Mouse (Mus musculus) hindbrain, embryonic 11.5 days (tissue): ENCODE results near the gene Camta1. TPM values are rescaled to one million over a fixed set of nuclear protein-coding genes. Genes with fewer than 3 reads are reported as not detected.
A peak's percentile ranks its signal among the peaks of the same experiment; 100 is the strongest.

Experiments used
- ATAC-seq: fragments of 200-750 bp; cut with Nextera tagmentation; 2 replicates; pipeline ENCODE4 v1.8.0; 2017; ENCODE audit warnings: mild to moderate bottlenecking, moderate TSS enrichment, moderate library complexity; ENCODE audit not compliant: low FRiP score
- DNase-seq: peaks from one replicate; pipeline ENCODE4 v3.0.0-alpha.2; 2015; ENCODE audit warnings: low spot score
- H3K27ac ChIP-seq: fragments of 300-500 bp; sonication (generic); 2 replicates; pipeline ENCODE4 v1.5.1; 2014; ENCODE audit warnings: mild to moderate bottlenecking, low read depth, low read length
- H3K27me3 ChIP-seq: fragments of 300-500 bp; sonication (generic); 2 replicates; pipeline ENCODE4 v1.6.1; 2014; ENCODE audit warnings: mild to moderate bottlenecking, low read length, moderate library complexity, mixed read lengths; ENCODE audit not compliant: control insufficient read depth, insufficient read depth
- H3K36me3 ChIP-seq: fragments of 300-500 bp; sonication (generic); 2 replicates; pipeline ENCODE4 v1.6.1; 2014; ENCODE audit warnings: mild to moderate bottlenecking, low read length, moderate library complexity, mixed read lengths; ENCODE audit not compliant: control insufficient read depth, insufficient read depth
- H3K4me1 ChIP-seq: fragments of 300-500 bp; sonication (generic); replicated peaks from 2 replicates; pipeline ENCODE4 v1.6.1; 2014; ENCODE audit warnings: low read length, mixed read lengths; ENCODE audit not compliant: control insufficient read depth, insufficient read depth
- H3K4me2 ChIP-seq: fragments of 300-500 bp; sonication (generic); replicated peaks from 2 replicates; pipeline ENCODE4 v1.6.1; 2014; ENCODE audit warnings: mild to moderate bottlenecking, low read depth, low read length
- H3K4me3 ChIP-seq: fragments of 300-500 bp; sonication (generic); 2 replicates; pipeline ENCODE4 v1.5.1; 2014; ENCODE audit warnings: low read depth, low read length
- H3K9ac ChIP-seq: fragments of 300-500 bp; sonication (generic); 2 replicates; pipeline ENCODE4 v1.6.1; 2014; ENCODE audit warnings: low read depth, low read length
- H3K9me3 ChIP-seq: fragments of 300-500 bp; sonication (generic); 2 replicates; pipeline ENCODE4 v1.6.1; 2016; ENCODE audit warnings: low read length; ENCODE audit not compliant: control insufficient read depth
- WGBS: fragments of 180-500 bp; shearing (Covaris S2); extraction: QIAGEN DNeasy Blood & Tissue Kit; methylation state at CpG from one replicate; pipeline ENCODE4 v1.1.7; 2014; 5-methylcytosine and 5-hydroxymethylcytosine counted together
- polyA plus RNA-seq: library from polyadenylated mRNA; unstranded; fragments of >200 nt; fragmentation: Nextera tagmentation; extraction: Ambion mirVana; gene quantifications from 2 replicates; pipeline ENCODE4 v1.2.1, GENCODE M21; 2014

Camta1 gene
- polyA plus RNA-seq, 1 experiment from 2014 or later = 130 TPM

GRCm38 (mm10) chr4:151642418-151642817 is 219.3 kb downstream of the Camta1 start:
- Histone ChIP-seq H3K36me3 (no peaks in the 10 kb centered on the region), H3K9ac (no peak overlapping the region), H3K4me2 (no peak overlapping the region), H3K27me3 (no peaks in the 10 kb centered on the region), H3K27ac (no peak overlapping the region), H3K9me3 (no peaks in the 10 kb centered on the region), H3K4me3 (no peak overlapping the region), H3K4me1 (no peaks in the 10 kb centered on the region)
- WGBS = 88% methylated on average over 2 of the region's 2 CpGs
- DNase-seq (no peak), ATAC-seq (no peak)

- H3K4me3 ChIP-seq = no peak overlapping the region
- no peaks in the 10 kb centered on the region for H3K27me3 ChIP-seq
- H3K4me2 ChIP-seq = no peak overlapping the region
- H3K9me3 ChIP-seq = no peaks in the 10 kb centered on the region
- 81% methylated on average over 8 of the region's 8 CpGs for WGBS
- ATAC-seq = no peak
- no peak for DNase-seq
- no peak overlapping the region for H3K27ac ChIP-seq
- no peaks in the 10 kb centered on the region for H3K4me1 ChIP-seq
- no peaks in the 10 kb centered on the region for H3K36me3 ChIP-seq
- H3K9ac ChIP-seq = no peak overlapping the region
Observed at GRCm38 (mm10) chr4:151640971-151641370, 220.7 kb downstream of the Camta1 start.

GRCm38 (mm10) chr4:151638941-151639340 is 222.7 kb downstream of the Camta1 start:
- H3K36me3 ChIP-seq = no peaks in the 10 kb centered on the region
- no peaks in the 10 kb centered on the region for H3K9me3 ChIP-seq
- no peak for ATAC-seq
- H3K4me1 ChIP-seq = no peaks in the 10 kb centered on the region
- H3K27ac ChIP-seq = no peak overlapping the region
- WGBS = 33% methylated on average over 9 of the region's 9 CpGs
- H3K27me3 ChIP-seq = no peaks in the 10 kb centered on the region
- H3K9ac ChIP-seq = no peak overlapping the region
- H3K4me2 ChIP-seq = no peak overlapping the region
- no peak overlapping the region for H3K4me3 ChIP-seq
- peak; percentile 52 for DNase-seq

- H3K4me3 ChIP-seq = no peak overlapping the region
- DNase-seq (no peak), ATAC-seq (no peak)
- no peak overlapping the region for H3K9ac ChIP-seq
- H3K9me3 ChIP-seq = no peaks in the 10 kb centered on the region
- WGBS = 60% methylated on average over 9 of the region's 9 CpGs
- no peaks in the 10 kb centered on the region for H3K36me3 ChIP-seq
- no peak overlapping the region for H3K27ac ChIP-seq
- H3K4me1 ChIP-seq = no peaks in the 10 kb centered on the region
- no peaks in the 10 kb centered on the region for H3K27me3 ChIP-seq
- H3K4me2 ChIP-seq = no peak overlapping the region
Observed at GRCm38 (mm10) chr4:151637348-151637747, 224.3 kb downstream of the Camta1 start.

- no peak overlapping the region for H3K9ac ChIP-seq
- no peak for ATAC-seq
- H3K27me3 ChIP-seq = no peaks in the 10 kb centered on the region
- H3K4me1 ChIP-seq = 0 out of 2 replicates have a peak, but pooled peaks cover 2% of the 10 kb centered on the region
- no peak overlapping the region for H3K4me2 ChIP-seq
- no peaks in the 10 kb centered on the region for H3K9me3 ChIP-seq
- 61% methylated on average over 6 of the region's 6 CpGs for WGBS
- DNase-seq = no peak
- H3K36me3 ChIP-seq = no peaks in the 10 kb centered on the region
- H3K4me3 ChIP-seq = no peak overlapping the region
- no peak overlapping the region for H3K27ac ChIP-seq
Observed at GRCm38 (mm10) chr4:151634771-151635170, 226.9 kb downstream of the Camta1 start.

- no peak for ATAC-seq
- Histone ChIP-seq H3K9ac (no peak overlapping the region), H3K4me1 (0 out of 2 replicates have a peak, but pooled peaks cover 2% of the 10 kb centered on the region), H3K4me3 (no peak overlapping the region), H3K27ac (no peak overlapping the region), H3K9me3 (no peaks in the 10 kb centered on the region), H3K36me3 (no peaks in the 10 kb centered on the region), H3K27me3 (no peaks in the 10 kb centered on the region), H3K4me2 (no peak overlapping the region)
- 88% methylated on average over 8 of the region's 8 CpGs for WGBS
- DNase-seq = no peak
Observed at GRCm38 (mm10) chr4:151633795-151634194, 227.9 kb downstream of the Camta1 start.

GRCm38 (mm10) chr4:151632321-151632720 is 229.4 kb downstream of the Camta1 start:
- Histone ChIP-seq H3K36me3 (no peaks in the 10 kb centered on the region), H3K4me3 (no peak overlapping the region), H3K4me1 (0 out of 2 replicates have a peak, but pooled peaks cover 2% of the 10 kb centered on the region), H3K9me3 (no peaks in the 10 kb centered on the region), H3K27ac (no peak overlapping the region), H3K27me3 (no peaks in the 10 kb centered on the region), H3K9ac (no peak overlapping the region), H3K4me2 (no peak overlapping the region)
- 86% methylated on average over 6 of the region's 6 CpGs for WGBS
- ATAC-seq = no peak
- DNase-seq = no peak

GRCm38 (mm10) chr4:151630664-151631063 is 231.0 kb downstream of the Camta1 start:
- Histone ChIP-seq H3K4me1 (0 out of 2 replicates have a peak, but pooled peaks cover 2% of the 10 kb centered on the region), H3K36me3 (no peaks in the 10 kb centered on the region), H3K27ac (no peak overlapping the region), H3K9me3 (no peaks in the 10 kb centered on the region), H3K4me3 (no peak overlapping the region), H3K9ac (no peak overlapping the region), H3K4me2 (no peak overlapping the region), H3K27me3 (no peaks in the 10 kb centered on the region)
- DNase-seq (no peak), ATAC-seq (no peak)
- WGBS = 40% methylated on average over 10 of the region's 10 CpGs

GRCm38 (mm10) chr4:151630231-151630630 is 231.4 kb downstream of the Camta1 start:
- DNase-seq (no peak), ATAC-seq (no peak)
- no peaks in the 10 kb centered on the region for H3K27me3 ChIP-seq
- 0 out of 2 replicates have a peak, but pooled peaks cover 2% of the 10 kb centered on the region for H3K4me1 ChIP-seq
- H3K27ac ChIP-seq = no peak overlapping the region
- no peaks in the 10 kb centered on the region for H3K36me3 ChIP-seq
- no peak overlapping the region for H3K4me2 ChIP-seq
- no peak overlapping the region for H3K9ac ChIP-seq
- H3K4me3 ChIP-seq = no peak overlapping the region
- 33% methylated on average over 3 of the region's 3 CpGs for WGBS
- no peaks in the 10 kb centered on the region for H3K9me3 ChIP-seq
